Mouse (Mus musculus) 3134 (cell line): ENCODE measurements around the gene Hk3.

Source experiments
- DNase-seq: peaks from one replicate; pipeline ENCODE4 v3.0.0-alpha.2; 2011; ENCODE audit warnings: low spot score; ENCODE audit not compliant: insufficient read length; ENCODE audit errors: extremely low read depth

The Hk3 gene

DNA sequence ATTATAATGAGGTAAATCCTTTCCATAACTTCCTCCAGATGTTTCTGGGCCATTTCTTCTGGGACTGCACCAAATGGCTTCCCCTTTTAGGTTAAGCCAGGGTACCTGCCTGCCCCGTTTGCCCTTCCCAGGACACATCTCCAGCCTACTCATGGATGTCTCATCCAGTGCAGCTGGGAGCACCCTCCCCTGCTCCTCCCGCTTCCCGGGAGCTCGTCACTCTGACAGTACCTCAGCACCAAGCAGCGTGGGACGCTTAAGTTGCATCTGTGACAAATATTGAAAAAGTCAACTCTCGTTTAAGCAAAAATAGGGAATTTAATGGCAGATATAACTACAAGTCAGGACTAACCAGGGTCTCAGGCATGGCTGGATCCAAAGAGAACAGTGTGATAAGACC is 63.9 kb downstream of the Hk3 start:
- no peak for DNase-seq
